Mouse (Mus musculus) liver, embryonic 14.5 days (tissue): ENCODE measurements at regions not wholly inside any gene's neighbourhood (a gene's known extent, or its start where the extent isn't known, plus 50 kb on each side); places are given as distances from the start of the nearest gene placed in this dataset.

ENCODE experiments used
- CTCF ChIP-seq: IDR thresholded peaks from 2 replicates; pipeline ENCODE4 v1.5.1; 2016; ENCODE audit warnings: antibody characterized with exemption, low read depth, control low read depth
- EP300 ChIP-seq: IDR thresholded peaks from 2 replicates; pipeline ENCODE4 v1.6.1; 2016; ENCODE audit warnings: antibody characterized with exemption, low read depth

DNA sequence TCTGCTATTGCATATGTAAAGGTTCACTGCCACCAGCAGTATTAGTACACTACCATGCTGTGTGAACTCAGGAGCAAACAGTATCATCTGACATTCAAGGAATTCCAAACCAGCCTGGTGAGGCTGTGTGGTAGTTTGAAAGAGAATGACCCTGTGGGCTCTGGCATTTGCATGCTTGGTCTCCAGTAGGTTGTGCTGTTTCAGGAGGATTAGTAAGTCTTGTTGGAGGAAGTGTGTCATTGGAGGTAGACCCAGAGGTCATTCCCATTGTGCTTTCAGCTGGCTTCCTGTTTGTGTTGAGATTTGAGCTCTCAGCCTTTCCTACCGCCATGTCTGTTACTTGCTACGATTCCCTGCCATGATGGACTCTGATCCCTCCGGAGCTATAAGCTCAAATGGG is 98.3 kb upstream of the St6galnac5 start:
- TF ChIP-seq CTCF (no peak), EP300 (no peak)
